Mouse (Mus musculus): ENCODE data around the gene Washc1.
A peak's percentile ranks its signal among the peaks of the same experiment; 100 is the strongest.

- TF ChIP-seq POLR2A (IDR thresholded peaks at IDR 0.05; ENCODE audit: insufficient read length, low read depth) = peak; percentile 83
- no peak for TF ChIP-seq TCF3 (IDR thresholded peaks at IDR 0.05; ENCODE audit: insufficient read length, low read depth)
- peak in 2 of 3 experiments; percentile 28 to 33 for TF ChIP-seq MYOG (IDR thresholded peaks at IDR 0.05; ENCODE audit: control insufficient read depth in 1 of 3, insufficient read depth in 1 of 3, insufficient read length in 2 of 3, low read depth in 2 of 3)
These were observed at the start of gene Washc1 for GRCm38 (mm10) chr17:66111402-66111959.

Data from myocyte (in vitro differentiated cells).